Mouse (Mus musculus) hindbrain, embryonic 13.5 days (tissue): ENCODE results near the gene Gas6. TPM values are rescaled to one million over a fixed set of nuclear protein-coding genes. Genes with fewer than 3 reads are reported as not detected.

Experiments used
- ATAC-seq: fragments of 200-750 bp; cut with Nextera tagmentation; 2 replicates; pipeline ENCODE4 v1.8.0; 2017; ENCODE audit warnings: moderate TSS enrichment; ENCODE audit not compliant: low FRiP score
- H3K27ac ChIP-seq: fragments of 300-500 bp; sonication (generic); 2 replicates; pipeline ENCODE4 v1.5.1; 2015; ENCODE audit warnings: inconsistent platforms, mild to moderate bottlenecking, moderate library complexity
- H3K27me3 ChIP-seq: fragments of 300-500 bp; sonication (generic); 2 replicates; pipeline ENCODE4 v1.6.1; 2015; ENCODE audit warnings: mild to moderate bottlenecking, inconsistent platforms
- H3K36me3 ChIP-seq: fragments of 300-500 bp; sonication (generic); 2 replicates; pipeline ENCODE4 v1.6.1; 2015; ENCODE audit warnings: mild to moderate bottlenecking, inconsistent platforms
- H3K4me1 ChIP-seq: fragments of 300-500 bp; sonication (generic); replicated peaks from 2 replicates; pipeline ENCODE4 v1.6.1; 2015; ENCODE audit warnings: inconsistent platforms
- H3K4me2 ChIP-seq: fragments of 300-500 bp; sonication (generic); 2 replicates; pipeline ENCODE4 v1.6.1; 2015; ENCODE audit warnings: inconsistent platforms, mild to moderate bottlenecking, moderate library complexity
- H3K4me3 ChIP-seq: fragments of 300-500 bp; sonication (generic); 2 replicates; pipeline ENCODE4 v1.5.1; 2015; ENCODE audit warnings: mild to moderate bottlenecking, inconsistent platforms
- H3K9ac ChIP-seq: fragments of 300-500 bp; sonication (generic); 2 replicates; pipeline ENCODE4 v1.6.1; 2015; ENCODE audit warnings: mild to moderate bottlenecking, inconsistent platforms
- H3K9me3 ChIP-seq: fragments of 300-500 bp; sonication (generic); 2 replicates; pipeline ENCODE4 v1.6.1; 2016; ENCODE audit warnings: inconsistent platforms
- WGBS: fragments of 180-500 bp; shearing (Covaris S2); methylation state at CpG from one replicate; pipeline ENCODE4 v1.1.7; 2015; 5-methylcytosine and 5-hydroxymethylcytosine counted together
- polyA plus RNA-seq: library from polyadenylated mRNA; unstranded; fragments of >200 nt; fragmentation: Nextera tagmentation; extraction: Ambion mirVana; gene quantifications from 2 replicates; pipeline ENCODE4 v1.2.1, GENCODE M21; 2015

The Gas6 gene
- polyA plus RNA-seq, 1 experiment from 2014 or later = 25.8 TPM

DNA sequence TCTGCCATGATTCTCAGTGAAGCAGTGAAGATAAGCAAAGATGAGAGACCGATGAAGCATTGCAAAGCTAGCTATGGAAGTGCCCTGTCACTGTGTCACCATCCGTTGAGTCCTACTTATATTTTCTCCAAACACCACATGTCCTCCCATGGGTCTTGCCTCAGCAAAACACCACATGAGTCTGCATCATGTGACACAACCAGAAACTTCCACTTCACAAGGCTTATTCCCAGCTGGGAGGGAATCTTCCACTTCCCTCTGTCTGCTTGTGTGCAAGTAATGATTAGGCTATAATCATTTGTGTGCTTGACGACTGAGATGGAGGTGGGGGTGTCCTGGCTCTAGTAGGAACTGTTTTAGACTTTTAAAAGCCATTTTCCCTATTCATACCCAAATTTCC, 6.9 kb upstream of the Gas6 start:
- Histone ChIP-seq H3K27ac (no peak overlapping the region), H3K27me3 (no peaks in the 10 kb centered on the region), H3K4me3 (no peak overlapping the region), H3K4me1 (no peaks in the 10 kb centered on the region), H3K9ac (no peak overlapping the region), H3K4me2 (no peak overlapping the region), H3K9me3 (no peaks in the 10 kb centered on the region), H3K36me3 (no peaks in the 10 kb centered on the region)
- no peak for ATAC-seq
- 81% methylated on average over 3 of the region's 3 CpGs for WGBS

DNA sequence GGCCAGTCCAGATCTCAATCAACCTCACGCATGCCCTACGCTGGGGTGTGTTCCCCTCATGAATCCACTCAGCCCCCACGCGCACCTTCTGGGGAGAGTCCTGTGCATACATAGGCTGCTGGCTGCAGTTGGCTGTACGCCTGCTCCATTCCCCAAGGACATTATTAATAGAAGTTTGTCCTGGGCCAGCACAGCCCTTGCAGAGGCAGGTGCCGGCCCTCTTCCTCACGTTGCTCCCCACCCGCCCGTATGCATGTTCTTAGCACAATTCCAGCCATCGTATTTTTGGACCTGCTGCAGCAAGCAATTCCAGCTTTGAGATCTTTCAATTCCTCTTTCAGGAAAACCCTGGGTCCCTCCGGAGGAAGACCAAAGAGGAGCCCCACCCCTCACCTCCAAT, 1.3 kb downstream of the Gas6 start:
- H3K27ac ChIP-seq = no peak overlapping the region
- H3K27me3 ChIP-seq = peaks cover 45% of the 10 kb centered on the region
- H3K4me1 ChIP-seq = peaks cover 40% of the 10 kb centered on the region
- H3K9ac ChIP-seq = no peak overlapping the region
- no peaks in the 10 kb centered on the region for H3K9me3 ChIP-seq
- WGBS = 51% methylated on average over 11 of the region's 11 CpGs
- H3K4me2 ChIP-seq = peak overlapping the region; percentile 76
- no peaks in the 10 kb centered on the region for H3K36me3 ChIP-seq
- no peak for ATAC-seq
- H3K4me3 ChIP-seq = no peak overlapping the region

DNA sequence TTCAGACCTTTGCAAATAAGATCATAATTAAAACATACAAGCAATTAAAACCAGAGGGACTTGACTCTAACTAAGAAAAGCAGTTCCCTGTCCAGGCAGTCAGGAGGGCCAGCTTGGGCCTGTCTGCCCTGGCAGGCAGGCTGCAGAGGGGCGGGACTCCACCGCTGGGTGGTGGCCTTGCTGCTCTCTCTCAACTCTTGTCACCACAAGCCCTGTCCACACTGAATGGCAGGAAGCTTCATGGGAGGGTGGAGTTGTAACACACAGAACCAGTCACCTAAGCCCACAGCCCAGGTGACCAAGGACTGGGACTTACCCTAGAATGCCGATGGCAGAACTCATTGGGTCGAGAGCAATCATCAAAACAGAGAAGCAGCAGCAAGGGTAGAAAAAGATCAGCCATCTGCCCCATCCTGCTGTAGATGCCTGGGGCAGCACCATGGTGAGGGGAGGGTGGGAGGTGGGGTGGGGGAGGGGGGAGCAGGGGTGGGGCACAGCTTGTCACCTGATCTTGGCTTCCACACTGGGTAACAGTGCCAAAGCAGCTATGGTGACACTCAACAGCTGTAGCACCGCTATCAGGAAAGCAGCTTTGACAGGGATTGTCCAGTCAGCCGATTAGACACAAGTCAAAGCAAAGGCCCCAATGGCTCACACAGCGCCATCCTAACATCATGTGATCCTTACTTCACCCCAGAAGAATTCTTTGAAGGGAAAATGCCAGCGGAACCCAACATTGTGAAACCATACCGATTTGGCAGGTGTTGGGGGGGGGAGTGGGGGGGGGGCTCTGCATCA, 1.9 kb downstream of the Gas6 start:
- peaks cover 40% of the 10 kb centered on the region for H3K4me1 ChIP-seq
- H3K9ac ChIP-seq = no peak overlapping the region
- H3K27me3 ChIP-seq = peaks cover 45% of the 10 kb centered on the region
- H3K4me2 ChIP-seq = peak overlapping the region; percentile 76
- no peak overlapping the region for H3K4me3 ChIP-seq
- H3K36me3 ChIP-seq = no peaks in the 10 kb centered on the region
- WGBS = 53% methylated on average over 9 of the region's 9 CpGs
- H3K27ac ChIP-seq = no peak overlapping the region
- ATAC-seq = no peak
- no peaks in the 10 kb centered on the region for H3K9me3 ChIP-seq

DNA sequence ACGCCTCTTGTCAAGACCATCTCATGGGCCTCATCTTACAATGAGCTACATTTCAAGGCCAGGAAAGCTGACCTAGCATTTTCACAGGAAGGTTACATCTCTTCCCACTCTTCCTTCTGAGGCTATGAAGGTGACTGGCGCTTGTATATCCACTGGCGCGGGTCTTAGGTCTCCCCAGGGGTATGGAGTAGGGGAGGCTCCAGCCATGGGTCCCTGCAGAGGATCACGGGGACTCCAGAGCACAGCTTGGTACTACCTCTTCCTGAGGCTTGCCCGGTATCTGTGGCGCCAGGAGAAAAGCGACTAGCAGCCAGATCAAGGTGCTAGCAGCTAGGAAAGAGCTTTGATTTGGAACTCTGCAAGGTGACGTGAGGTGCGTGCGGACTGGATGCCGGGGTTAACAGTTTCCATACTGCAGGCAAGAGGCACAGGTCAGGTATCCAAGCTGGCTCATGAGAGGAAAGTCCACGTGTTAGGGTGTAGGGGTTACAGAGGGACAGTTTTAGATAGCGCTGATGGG, 2.7 kb downstream of the Gas6 start:
- Histone ChIP-seq H3K27ac (no peak overlapping the region), H3K4me2 (no peak overlapping the region), H3K27me3 (peaks cover 45% of the 10 kb centered on the region), H3K4me1 (peaks cover 40% of the 10 kb centered on the region), H3K4me3 (no peak overlapping the region), H3K36me3 (no peaks in the 10 kb centered on the region), H3K9ac (no peak overlapping the region), H3K9me3 (no peaks in the 10 kb centered on the region)
- 91% methylated on average over 14 of the region's 14 CpGs for WGBS
- no peak for ATAC-seq

DNA sequence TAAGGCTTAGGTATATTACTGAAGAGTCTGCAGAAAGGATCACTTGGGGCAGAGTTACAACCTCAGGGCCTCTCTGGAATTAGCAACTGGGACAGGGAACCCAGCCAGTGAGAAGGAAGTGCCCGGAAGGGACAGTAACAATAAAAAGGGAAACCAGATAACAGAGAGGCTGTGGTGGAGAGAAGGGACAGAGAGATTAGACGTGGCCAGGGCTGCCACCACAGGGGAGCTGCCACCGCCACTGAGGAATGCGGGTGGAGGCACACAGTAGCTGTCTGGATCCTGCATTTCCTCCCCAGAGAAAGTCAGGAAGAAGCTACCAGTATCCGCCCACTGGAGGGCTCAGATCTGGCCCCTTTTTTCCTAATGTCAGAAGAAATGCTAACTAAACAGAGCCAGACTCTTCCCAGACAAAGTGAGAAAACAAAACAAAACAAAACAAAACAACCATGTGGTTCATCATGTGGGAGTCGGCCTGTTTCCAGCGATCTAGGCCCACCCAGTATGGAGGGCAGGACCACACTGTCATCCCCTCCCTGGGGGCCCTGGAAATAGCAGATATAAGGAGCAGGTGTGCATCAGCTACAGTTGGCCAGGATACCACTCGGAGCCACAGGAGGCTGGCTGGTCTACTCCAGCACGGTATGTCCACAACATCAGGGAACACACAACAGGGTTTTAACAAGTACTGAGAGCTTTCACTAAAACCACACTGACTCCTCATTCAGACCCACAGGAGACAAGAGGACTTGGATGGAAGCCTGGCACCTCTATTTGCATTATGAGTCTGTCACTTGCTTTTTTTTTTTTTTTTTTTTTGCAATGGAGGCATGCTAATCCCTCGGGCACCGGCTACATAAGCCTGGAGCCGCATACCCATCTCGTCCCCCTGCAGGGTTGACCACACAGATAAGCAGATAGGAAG, 4.0 kb downstream of the Gas6 start:
- Histone ChIP-seq H3K9ac (no peak overlapping the region), H3K4me3 (no peak overlapping the region), H3K36me3 (no peaks in the 10 kb centered on the region; the same call in 1 of the 2 replicates), H3K9me3 (no peaks in the 10 kb centered on the region), H3K27ac (no peak overlapping the region), H3K27me3 (peaks cover 37% of the 10 kb centered on the region), H3K4me2 (no peak overlapping the region), H3K4me1 (peaks cover 40% of the 10 kb centered on the region)
- WGBS = 41% methylated on average over 13 of the region's 13 CpGs
- ATAC-seq = no peak

DNA sequence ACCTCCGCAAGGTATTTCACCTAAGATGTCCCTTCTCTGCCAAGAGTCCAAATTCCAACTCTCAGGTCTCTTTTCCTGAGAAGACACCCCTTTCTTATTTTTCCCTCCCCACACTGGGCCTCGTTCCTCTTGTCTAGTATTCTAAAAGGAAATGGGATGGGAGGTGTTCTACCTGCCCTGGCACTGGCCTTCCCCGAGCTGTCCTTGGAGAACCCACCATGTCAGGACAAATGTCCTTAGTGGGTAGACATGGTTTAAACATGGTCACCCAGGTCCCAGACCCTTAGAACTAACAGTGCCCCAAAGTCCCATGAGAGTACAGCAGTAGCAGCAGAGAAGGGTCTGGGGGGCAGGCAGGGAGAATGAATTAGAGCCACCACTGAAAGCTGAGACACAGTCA, 4.9 kb downstream of the Gas6 start:
- Histone ChIP-seq H3K9ac (no peak overlapping the region), H3K36me3 (no peaks in the 10 kb centered on the region; the same call in 1 of the 2 replicates), H3K9me3 (no peaks in the 10 kb centered on the region), H3K27me3 (peaks cover 29% of the 10 kb centered on the region), H3K4me1 (peaks cover 40% of the 10 kb centered on the region), H3K4me2 (no peak overlapping the region), H3K27ac (no peak overlapping the region), H3K4me3 (no peak overlapping the region)
- no peak for ATAC-seq
- 84% methylated on average over 3 of the region's 3 CpGs for WGBS

DNA sequence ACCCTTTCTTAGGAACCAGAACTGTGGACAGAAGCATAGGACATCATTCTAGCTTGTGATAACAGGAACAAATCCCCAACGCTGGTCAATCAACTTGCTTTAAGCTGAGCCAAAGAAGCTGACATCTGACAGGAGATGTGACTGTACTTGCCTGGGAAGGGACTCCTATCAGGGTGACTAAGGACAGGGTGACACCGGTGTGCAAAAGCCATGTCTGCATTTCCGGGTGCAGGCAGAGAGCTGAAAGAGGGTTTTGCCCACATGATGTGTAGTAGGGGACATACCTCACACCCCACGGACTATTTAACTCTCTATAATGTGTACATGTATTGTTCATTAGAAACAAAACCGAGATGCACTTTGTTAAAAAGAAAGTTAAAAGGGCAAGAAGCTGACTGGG, 11.1 kb downstream of the Gas6 start:
- H3K9me3 ChIP-seq = no peaks in the 10 kb centered on the region
- H3K36me3 ChIP-seq = peaks cover 6% of the 10 kb centered on the region
- WGBS = 87% methylated on average over 5 of the region's 5 CpGs

DNA sequence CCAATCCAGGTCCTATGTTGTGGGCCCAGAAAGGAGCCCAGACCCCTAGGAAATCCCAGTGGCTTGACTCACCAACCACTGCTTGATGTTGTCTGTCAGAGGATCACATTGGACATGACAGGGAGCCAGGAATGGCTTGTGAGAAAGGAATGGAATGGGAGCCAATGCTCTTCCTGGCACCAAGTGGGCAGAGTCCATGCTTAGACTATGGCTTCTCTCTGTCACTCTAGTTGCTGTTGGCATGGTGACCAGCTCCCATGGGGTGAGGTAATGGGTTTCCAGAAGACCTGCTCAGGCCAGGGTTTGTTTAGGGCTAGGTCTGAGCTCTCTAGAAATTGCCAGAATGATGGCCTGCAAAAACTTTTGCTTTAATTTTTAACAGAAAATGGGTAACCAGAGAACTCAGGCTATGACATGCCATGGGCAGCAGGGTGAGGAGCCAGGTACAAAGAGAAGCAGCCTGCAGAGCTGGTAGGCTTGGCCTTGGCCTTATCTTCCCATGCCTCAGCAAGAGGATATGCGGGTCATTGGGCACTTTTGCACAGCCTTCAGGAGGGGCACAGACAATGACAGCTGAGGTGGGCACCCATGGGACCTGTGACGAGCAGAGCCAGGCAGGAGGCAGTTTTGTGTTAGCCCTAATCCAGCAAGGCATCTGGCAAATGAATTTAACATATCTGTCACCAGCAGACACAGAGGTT, 12.0 kb downstream of the Gas6 start:
- peaks cover 6% of the 10 kb centered on the region for H3K36me3 ChIP-seq
- H3K27me3 ChIP-seq = no peaks in the 10 kb centered on the region
- H3K4me1 ChIP-seq = 0 out of 2 replicates have a peak, but pooled peaks cover 7% of the 10 kb centered on the region
- no peak overlapping the region for H3K9ac ChIP-seq
- 63% methylated on average over 2 of the region's 2 CpGs for WGBS
- no peak for ATAC-seq
- no peaks in the 10 kb centered on the region for H3K9me3 ChIP-seq
- H3K4me3 ChIP-seq = no peak overlapping the region
- H3K27ac ChIP-seq = no peak overlapping the region
- H3K4me2 ChIP-seq = no peak overlapping the region

More for the DNA sequence above, 11.1 kb downstream of the Gas6 start:
- Histone ChIP-seq H3K27me3 (no peaks in the 10 kb centered on the region), H3K27ac (no peak overlapping the region), H3K4me3 (no peak overlapping the region), H3K9ac (no peak overlapping the region), H3K4me2 (no peak overlapping the region), H3K4me1 (0 out of 2 replicates have a peak, but pooled peaks cover 7% of the 10 kb centered on the region)
- no peak for ATAC-seq

DNA sequence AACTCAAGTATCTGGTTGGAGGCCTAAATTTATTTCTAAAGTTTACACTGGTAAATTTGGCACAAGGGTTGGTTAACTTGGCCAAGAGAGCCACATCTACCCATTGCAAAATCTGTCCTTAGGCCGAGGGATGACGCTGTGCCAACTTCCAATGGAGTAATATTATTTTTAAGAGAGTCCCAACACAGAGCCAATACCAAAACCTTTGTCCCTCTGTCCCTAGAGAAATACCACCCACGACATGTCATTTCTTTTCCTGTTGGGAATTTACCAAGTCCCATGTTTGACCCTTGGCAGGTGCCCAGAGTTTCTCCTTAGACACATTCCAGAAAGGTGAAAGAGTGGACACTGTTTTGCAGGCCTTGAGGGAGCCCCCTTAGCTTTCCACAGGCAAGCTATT, 12.7 kb downstream of the Gas6 start:
- ATAC-seq = no peak
- H3K36me3 ChIP-seq = peaks cover 6% of the 10 kb centered on the region
- WGBS = 92% methylated on average over 3 of the region's 3 CpGs
- no peak overlapping the region for H3K27ac ChIP-seq
- no peak overlapping the region for H3K4me2 ChIP-seq
- no peak overlapping the region for H3K9ac ChIP-seq
- H3K9me3 ChIP-seq = no peaks in the 10 kb centered on the region
- 0 out of 2 replicates have a peak, but pooled peaks cover 7% of the 10 kb centered on the region for H3K4me1 ChIP-seq
- no peak overlapping the region for H3K4me3 ChIP-seq
- H3K27me3 ChIP-seq = no peaks in the 10 kb centered on the region

DNA sequence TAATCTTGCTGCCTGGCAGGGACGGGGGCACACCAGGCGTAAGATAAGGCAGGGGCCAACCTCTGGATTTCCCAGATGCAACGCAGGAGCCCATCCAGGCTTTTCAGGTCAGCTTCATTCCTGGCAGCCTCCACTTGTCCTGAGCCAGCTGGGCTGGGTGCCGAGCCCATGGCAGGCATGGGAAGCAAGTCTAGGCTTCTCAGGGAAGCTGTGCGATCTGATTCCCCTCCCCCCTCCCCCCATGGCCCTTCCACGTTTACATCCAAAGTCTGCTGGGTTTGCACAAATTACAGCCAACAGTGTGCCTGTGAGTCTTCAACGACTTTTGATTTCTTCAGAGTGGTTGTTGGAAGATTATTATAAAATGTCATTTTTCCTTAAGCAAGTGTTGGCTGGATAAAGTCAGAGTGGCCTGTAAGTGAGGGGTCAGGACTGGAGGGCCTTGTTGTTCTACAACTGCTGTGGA, 13.2 kb downstream of the Gas6 start:
- 90% methylated on average over 7 of the region's 7 CpGs for WGBS
- Histone ChIP-seq H3K27ac (no peak overlapping the region), H3K27me3 (no peaks in the 10 kb centered on the region), H3K9me3 (no peaks in the 10 kb centered on the region), H3K4me2 (no peak overlapping the region), H3K4me1 (0 out of 2 replicates have a peak, but pooled peaks cover 7% of the 10 kb centered on the region), H3K36me3 (peaks cover 6% of the 10 kb centered on the region), H3K9ac (no peak overlapping the region), H3K4me3 (no peak overlapping the region)
- no peak for ATAC-seq

DNA sequence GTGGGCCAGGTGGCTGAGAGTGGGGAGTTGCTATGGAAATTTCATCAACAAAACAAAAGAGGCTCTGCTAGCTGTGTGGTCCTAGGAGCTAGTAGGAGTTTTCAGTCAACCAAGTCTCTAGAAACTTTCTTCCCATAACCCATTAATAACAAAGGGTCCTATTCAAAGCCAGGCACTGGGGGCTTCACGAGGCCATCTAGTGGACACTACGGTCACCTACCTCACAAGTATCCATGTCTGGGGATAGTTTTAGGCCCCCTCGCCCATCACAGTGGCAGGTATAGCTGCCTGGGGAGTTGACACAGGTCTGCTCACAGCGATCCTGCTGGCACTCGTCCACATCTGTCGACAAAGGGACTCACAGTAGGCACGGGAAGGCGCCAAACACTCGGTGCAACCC, 18.4 kb downstream of the Gas6 start:
- WGBS = 58% methylated on average over 9 of the region's 9 CpGs

DNA sequence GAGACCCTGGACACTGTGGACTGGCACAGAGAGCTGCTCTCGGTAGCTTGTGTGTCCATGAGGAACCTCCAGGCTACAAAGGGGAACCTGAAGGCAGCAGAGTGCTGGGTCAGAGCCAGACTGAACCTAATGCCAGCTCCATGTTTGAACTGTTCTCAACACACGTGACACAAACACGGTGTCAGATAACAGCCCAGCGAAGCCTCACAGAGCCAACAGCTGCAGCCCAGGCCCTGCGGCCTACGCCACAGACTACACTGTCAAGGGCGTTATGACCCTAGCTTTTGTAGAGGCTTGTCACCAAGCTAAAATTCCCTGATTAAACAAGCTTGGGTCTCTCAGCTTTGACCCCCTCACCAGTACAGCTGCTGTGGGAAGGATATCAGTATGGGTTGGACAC, 22.0 kb downstream of the Gas6 start:
- peaks cover 16% of the 10 kb centered on the region; the same call in 1 of the 2 replicates for H3K36me3 ChIP-seq
- no peaks in the 10 kb centered on the region for H3K9me3 ChIP-seq
- H3K27me3 ChIP-seq = no peaks in the 10 kb centered on the region
- WGBS = 88% methylated on average over 7 of the region's 7 CpGs
- no peak overlapping the region for H3K9ac ChIP-seq
- H3K4me1 ChIP-seq = no peaks in the 10 kb centered on the region
- no peak overlapping the region for H3K27ac ChIP-seq
- ATAC-seq = no peak
- no peak overlapping the region for H3K4me3 ChIP-seq
- no peak overlapping the region for H3K4me2 ChIP-seq

More for the DNA sequence above, 18.4 kb downstream of the Gas6 start:
- no peak overlapping the region for H3K27ac ChIP-seq
- no peak overlapping the region for H3K4me3 ChIP-seq
- H3K9ac ChIP-seq = no peak overlapping the region
- H3K4me1 ChIP-seq = no peaks in the 10 kb centered on the region
- ATAC-seq = no peak
- no peaks in the 10 kb centered on the region for H3K9me3 ChIP-seq
- H3K27me3 ChIP-seq = no peaks in the 10 kb centered on the region
- H3K4me2 ChIP-seq = no peak overlapping the region
- H3K36me3 ChIP-seq = peaks cover 10% of the 10 kb centered on the region; the same call in 1 of the 2 replicates
